Mouse (Mus musculus) gastrocnemius, adult 18-20 months (tissue): ENCODE data around the gene C1qa. TPM values are rescaled to one million over a fixed set of nuclear protein-coding genes. Genes with fewer than 3 reads are reported as not detected.
A peak's percentile ranks its signal among the peaks of the same experiment; 100 is the strongest.

ENCODE experiments used
- DNase-seq: peaks from one replicate; pipeline ENCODE4 v3.0.0; 2021; ENCODE audit warnings: low spot score
- long read RNA-seq, 2 experiments: library from polyadenylated mRNA; stranded (forward); transcript quantifications; one replicate each; pipeline ENCODE4 v2.0.0; 2021
- total RNA-seq, 2 experiments: library from RNA; stranded (reverse); gene quantifications; 2 replicates each; pipeline ENCODE4 v1.2.3; 2021

The C1qa gene
- 10 to 100 TPM in 1 of 2 experiments, 1 to 10 TPM in 1; 8.7 to 15.2 TPM for total RNA-seq
- long read RNA-seq, experiment 1, transcript C1qa-201 (3 exons, 1,040 nt), result major isoform, 15 of 17 reads
- long read RNA-seq, experiment 1, partial matches to known transcripts, result 2 of 17 reads
- long read RNA-seq, experiment 1, other reads (novel, unspliced or antisense), result 0 of 17 reads
- long read RNA-seq, experiment 2, transcript C1qa-201 (3 exons, 1,040 nt), result major isoform, 7 of 10 reads
- long read RNA-seq, experiment 2, partial matches to known transcripts, result 2 of 10 reads
- long read RNA-seq, experiment 2, other reads (novel, unspliced or antisense), result 1 of 10 reads

DNA sequence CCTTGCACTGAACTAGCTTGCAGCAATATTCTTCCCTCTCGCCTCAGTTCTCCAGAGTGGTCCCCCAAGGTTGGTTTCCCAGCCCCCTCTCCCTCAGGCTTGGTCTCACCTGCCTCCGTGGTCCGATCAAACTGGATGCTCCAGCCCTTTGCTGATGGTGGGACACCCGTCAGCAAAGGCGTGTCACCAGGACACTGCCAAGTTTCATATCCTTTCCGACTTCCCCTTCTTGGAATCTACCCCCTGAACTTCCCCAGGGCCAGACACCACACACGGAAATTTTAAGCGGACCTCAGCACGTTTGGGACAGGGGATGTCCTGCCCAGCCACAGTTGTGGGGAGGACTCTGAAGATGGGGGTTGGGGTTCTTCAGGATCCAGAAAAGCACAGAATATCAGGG, at the start of gene C1qa:
Gene C1qa, minus strand, starts transcription at position 167 of the 400 bp plus-strand sequence.
- peak; percentile 17 for DNase-seq

DNA sequence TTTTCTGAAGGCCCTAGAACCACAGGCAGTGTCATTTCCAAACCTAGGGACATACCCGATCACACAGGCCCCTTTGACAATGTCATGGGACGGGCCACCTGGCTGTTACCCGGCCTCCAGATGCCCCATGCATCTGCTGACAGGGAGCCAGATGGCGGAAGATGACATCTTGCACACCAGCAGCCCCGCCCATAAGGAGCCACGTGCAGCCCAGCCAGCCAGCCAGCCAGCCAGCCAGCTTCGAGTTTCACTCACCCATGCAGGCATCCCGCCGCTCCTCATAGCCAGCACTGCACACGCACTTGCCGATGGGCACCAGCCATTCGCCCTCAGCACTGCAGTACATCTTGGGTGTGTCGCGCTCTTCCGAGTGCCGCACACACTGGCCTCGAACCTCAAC, 46.8 kb upstream of the C1qa start:
- no peak for DNase-seq

DNA sequence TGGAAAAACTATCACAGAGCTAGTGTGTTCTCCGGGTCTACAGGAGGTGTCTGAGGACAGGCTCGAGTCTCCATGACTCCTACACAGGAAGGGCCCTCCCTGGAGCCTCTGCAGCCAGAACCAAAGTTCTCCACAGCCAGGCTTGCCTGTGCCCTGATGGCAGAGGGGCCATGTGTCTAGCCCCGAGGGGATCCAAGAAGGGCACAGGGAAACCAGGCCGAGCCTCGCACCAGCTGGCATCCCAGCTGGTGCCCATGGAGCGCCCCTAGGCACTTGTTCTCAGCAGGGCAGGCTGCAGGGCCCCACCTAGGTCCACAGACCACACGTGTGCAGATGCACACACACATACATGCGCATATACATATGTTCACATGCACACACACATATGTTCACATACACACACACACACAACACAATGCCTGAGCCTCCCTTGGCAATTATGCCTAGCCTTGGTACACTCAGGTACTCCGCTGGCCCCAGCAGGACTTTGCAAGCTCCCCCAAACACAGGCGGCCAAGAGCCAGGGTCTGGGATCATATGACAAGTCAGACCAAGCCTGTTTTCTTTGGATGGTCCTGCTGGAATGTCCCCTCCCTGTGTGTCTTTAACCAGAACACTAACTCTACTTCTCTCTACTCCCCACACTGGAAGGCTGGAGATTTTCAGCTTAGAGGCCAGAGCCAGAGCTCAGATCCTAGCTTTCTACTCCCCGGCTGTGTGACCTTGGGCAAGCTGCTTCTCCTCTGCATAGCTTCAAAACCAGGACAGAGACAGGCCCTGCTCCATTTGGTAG, 46.2 kb upstream of the C1qa start:
- DNase-seq, result no peak

GRCm38 (mm10) chr4:136943175-136943574, 44.6 kb upstream of the C1qa start:
- DNase-seq, result no peak

GRCm38 (mm10) chr4:136942761-136943160, 44.2 kb upstream of the C1qa start:
- DNase-seq, result no peak

- no peak for DNase-seq
Observed at GRCm38 (mm10) chr4:136937935-136938334, 39.3 kb upstream of the C1qa start.

GRCm38 (mm10) chr4:136937344-136937743, 38.7 kb upstream of the C1qa start:
- no peak for DNase-seq

DNA sequence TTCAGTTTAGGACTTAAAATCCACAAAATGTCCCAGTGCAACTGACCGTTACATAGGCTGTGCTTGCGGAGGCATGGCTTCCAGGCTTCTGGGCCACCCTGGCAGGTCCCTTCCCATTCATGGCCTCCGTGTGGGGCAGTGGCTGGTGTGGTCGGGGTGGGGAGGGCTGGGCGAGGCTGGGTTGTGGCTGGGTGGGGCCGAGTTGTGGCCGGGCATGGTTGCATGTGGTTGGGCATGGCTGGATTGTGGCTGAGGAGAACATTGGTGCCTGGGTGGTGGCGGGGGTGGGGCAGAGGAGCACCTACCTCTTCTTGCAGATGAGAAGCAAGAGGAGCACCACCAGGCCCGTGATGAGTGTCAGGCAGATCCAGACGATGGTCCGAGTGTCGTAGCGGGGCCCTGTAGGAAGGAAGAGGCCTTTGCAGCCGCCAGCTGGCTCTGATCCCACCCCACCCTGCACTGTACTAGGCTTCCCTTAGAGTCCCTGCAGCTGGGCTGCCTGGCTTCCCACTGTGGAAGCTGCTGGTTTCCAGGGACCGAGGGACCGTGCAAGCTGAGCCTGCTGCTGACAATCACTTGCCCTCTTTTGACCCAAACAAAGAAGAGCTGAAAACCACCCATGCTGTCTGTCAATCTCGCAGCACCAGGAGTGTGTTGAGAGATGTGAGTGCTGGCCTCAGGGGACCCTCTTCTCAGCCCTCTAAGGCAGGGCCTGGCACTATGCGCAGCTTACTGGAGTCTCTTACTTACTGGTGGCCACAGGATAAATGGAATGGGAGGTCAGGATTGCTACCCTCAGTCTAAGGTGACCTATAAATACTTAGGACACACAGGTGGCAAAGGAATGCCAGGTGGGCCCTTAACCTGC, 36.4 kb upstream of the C1qa start:
- no peak for DNase-seq

DNA sequence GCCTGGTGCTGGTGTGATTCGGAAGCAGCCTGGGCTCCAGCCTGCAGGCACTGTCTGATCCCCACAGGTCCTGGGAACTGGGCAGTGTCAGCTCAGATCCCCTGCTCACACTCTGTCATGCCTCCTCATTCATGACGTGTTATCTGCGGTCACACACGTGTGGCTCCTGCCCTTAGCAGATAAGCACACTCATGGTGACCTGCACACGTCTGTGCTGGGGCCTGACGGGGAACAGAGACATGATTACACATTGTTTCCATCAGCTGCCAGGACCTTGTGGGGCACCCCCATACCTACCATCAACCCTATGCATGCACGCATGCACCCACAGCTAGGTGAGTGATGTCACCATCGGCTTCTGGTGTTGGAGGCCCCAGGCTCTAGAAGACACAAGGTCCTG, 31.9 kb upstream of the C1qa start:
- no peak for DNase-seq

- DNase-seq, result peak; percentile 16
Observed at GRCm38 (mm10) chr4:136928928-136929327, 30.3 kb upstream of the C1qa start.

DNA sequence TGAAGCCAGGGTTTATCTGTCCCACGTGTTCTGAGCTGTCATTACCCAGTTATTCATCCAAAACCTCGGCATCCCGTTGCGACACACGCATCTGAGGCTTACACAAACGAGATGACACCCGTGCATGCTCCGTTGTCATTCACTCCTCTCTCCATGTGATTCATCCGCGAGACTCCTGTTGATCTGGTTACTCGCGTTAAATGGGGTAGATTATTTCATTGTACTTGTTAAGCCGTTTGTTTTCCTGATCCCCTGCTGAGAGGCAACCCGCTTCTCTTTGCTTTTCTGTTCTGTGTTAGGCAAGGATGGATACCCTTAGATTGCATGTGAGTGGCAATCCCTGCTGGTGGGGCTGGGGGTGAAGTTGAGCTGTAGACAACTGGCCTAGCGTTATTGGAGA, 27.2 kb upstream of the C1qa start:
- DNase-seq, result no peak

- peak; percentile 42 for DNase-seq
Observed at GRCm38 (mm10) chr4:136924529-136924928, 25.9 kb upstream of the C1qa start.

DNA sequence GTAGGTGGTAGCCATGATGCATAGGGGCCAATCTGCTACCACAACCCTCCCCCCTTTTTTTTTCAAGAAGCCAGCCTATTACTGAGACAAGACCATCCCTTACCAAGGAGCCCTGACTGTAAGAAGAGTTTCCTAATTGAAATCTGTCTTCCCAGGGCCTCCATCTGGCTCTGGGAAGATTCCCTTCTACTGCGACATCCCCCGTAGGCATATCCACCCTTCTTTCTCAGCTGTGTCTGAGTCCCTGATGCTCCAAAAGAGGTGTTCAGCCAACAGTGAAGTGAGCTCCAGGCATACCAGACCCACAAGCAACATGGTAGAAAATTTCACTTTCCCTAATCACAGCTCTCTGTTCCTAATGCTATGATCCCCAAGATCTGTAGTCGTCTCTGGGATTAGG, 20.9 kb upstream of the C1qa start:
- DNase-seq, result no peak

DNA sequence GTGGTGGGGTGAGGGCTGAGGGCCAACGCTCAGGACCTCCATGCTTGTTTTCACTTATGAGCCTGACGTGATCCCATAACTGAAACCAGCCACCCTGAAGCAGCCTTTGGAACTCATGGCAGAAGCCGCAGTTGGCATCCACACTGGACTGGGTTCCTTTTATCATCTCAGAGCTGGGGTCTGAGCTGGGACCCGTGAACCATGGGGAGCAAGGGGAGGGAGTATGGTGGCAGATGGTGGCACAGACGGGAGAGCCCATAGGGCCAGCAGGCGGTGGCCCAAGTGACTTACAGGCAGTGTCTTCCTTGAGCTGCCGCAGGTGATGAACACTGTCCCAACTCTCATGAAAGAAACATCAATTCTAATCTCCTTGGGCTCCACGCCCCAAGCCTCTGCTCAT, 20.2 kb upstream of the C1qa start:
- no peak for DNase-seq

- DNase-seq, result no peak
Observed at GRCm38 (mm10) chr4:136917165-136917524, 18.5 kb upstream of the C1qa start.

DNA sequence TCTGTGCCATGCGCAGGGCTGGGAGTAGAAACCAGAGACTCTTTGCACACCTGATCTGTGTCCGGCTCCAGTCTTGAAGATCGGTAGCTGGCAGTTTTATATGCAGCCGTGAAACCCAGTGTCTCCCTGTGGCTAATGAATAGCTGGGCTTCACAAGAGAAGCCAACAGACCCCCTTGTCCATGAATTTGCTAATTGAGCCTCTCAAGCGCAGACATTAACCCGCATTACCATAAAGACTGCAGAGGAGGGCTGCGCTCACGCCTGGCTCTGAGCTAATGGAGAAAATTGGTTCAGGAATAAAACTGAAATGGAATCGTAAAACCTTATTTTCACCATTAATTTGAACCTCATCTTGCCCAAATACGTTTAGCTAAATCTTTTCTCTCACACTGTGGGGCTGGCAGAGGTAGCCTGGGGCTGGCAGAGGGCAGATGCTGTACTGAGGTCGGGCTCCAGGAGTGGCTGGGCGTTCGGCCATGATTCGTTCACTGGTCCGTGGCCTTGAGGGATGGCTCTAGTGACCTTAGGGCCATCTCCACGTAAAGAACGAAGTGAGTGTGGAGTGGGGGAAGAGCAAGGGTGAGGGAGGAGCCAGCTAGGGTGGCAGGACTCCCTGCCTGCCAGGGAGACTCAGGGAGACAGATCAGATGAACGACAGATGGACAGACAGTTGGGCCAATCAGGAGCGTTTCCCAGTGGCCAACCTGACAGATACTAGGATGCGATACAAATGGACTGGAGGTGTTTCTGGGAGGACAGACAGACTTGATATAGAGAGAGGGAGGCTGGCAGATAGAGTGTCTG, 18.0 kb upstream of the C1qa start:
- DNase-seq, result no peak

GRCm38 (mm10) chr4:136912841-136913240, 14.2 kb upstream of the C1qa start:
- DNase-seq, result no peak

DNA sequence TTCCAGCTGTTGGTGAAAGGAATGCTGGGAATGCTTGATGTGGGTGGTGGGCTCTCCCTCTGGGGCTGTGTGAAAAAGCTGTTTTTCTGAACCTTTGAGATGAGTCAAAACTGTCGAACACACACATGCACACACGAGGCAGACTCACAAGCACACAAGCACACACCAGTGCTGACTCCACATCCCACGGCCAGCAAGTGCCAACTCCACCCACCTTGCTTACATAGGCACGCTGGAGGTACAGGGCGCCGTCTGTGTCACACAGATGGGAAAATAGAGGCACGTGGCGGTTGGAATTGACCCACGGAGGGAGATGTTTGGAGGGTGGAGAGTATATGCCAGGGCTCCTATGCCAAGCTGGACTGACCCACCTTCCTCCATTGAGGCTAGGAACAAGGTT, 13.2 kb upstream of the C1qa start:
- DNase-seq, result no peak

- DNase-seq, result no peak
Observed at GRCm38 (mm10) chr4:136911211-136911646, 12.6 kb upstream of the C1qa start.

- DNase-seq, result no peak
Observed at GRCm38 (mm10) chr4:136907809-136908208, 9.2 kb upstream of the C1qa start.

- DNase-seq, result peak; percentile 26
Observed at GRCm38 (mm10) chr4:136907033-136907432, 8.4 kb upstream of the C1qa start.
